Mouse (Mus musculus): ENCODE results near the gene Wipi2. TPM values are rescaled to one million over a fixed set of nuclear protein-coding genes. Genes with fewer than 3 reads are reported as not detected.
A peak's percentile ranks its signal among the peaks of the same experiment; 100 is the strongest.

Wipi2 gene
- polyA plus RNA-seq, 1 experiment: 38.9 TPM

DNA sequence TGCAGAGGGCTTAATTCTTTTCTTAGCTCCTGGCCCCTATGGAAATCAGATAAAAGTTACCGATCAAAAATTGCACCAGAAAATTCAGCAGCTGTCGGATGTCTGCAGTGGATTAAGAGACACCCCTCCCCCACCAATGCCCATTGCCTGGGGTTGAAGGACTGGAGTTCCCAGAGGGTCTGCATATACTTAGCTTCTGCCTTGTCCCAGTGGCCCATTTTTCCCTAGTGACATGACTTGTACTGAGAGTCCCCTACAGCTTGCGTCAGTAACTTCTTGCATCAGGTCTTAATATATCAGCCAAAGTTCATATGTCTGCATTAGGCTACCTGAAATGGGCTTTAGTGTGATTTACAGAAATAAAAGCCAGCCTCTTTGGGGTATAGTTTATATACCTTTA lies 22.9 kb downstream of the Wipi2 start:
- Histone ChIP-seq H3K4me3 (ENCODE audit: low read depth, low read length) (no peak overlapping the region), H3K4me1 (ENCODE audit: control insufficient read depth, insufficient read depth, insufficient read length, low read length) (peaks cover 18% of the 10 kb centered on the region), H3K27ac (ENCODE audit: insufficient read depth, low read depth, low read length) (no peak overlapping the region), H3K36me3 (ENCODE audit: control insufficient read depth, insufficient read depth, low read length) (peaks cover 2% of the 10 kb centered on the region), H3K27me3 (ENCODE audit: control insufficient read depth, insufficient read depth, low read length) (no peaks in the 10 kb centered on the region)
- TF ChIP-seq CTCF (IDR thresholded peaks at IDR 0.05; ENCODE audit: extremely low read depth, insufficient read length, insufficient replicate concordance, low read depth, low read length) (no peak), POLR2A (IDR thresholded peaks at IDR 0.05; ENCODE audit: low read depth, low read length) (no peak)
- 51% methylated on average over 3 of the region's 3 CpGs for WGBS

DNA sequence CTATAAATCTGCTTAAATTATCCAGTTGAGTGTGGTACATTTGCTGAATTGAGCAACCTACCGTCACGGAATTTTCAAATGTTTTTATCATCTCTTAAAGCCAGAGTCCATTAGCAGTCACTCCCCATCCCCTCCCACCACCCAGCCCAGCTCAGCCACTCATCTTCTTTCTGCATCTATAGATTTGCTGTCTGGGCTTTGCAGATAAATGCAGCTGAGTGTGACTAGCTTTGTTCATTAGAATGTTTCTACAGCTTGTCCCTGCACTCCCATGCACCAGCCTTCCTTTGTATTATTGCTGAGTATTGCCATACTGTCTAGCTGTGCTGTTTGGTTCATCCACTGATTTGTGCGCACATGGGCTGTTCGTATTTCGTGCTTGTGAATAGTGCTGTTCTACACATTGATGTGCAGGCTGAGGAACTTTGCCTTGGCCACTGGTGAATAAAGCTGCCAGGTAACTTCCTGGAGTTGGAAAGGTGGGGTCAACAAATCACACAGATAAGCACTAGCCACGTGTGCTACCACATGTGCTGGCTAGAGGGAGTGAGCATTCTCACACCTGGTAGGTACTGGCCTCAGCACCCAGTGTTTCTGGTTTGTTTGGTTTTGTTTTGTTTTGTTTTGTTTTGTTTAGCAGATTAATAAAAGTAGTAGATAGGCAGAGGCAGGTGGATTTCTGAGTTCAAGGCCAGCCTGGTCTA lies 23.4 kb downstream of the Wipi2 start:
- TF ChIP-seq POLR2A (IDR thresholded peaks at IDR 0.05; ENCODE audit: low read depth, low read length) (no peak), CTCF (IDR thresholded peaks at IDR 0.05; ENCODE audit: extremely low read depth, insufficient read length, insufficient replicate concordance, low read depth, low read length) (no peak)
- Histone ChIP-seq H3K4me3 (ENCODE audit: low read depth, low read length) (no peak overlapping the region), H3K27ac (ENCODE audit: insufficient read depth, low read depth, low read length) (peak overlapping the region; percentile 40; the same call in 1 of the 2 replicates), H3K36me3 (ENCODE audit: control insufficient read depth, insufficient read depth, low read length) (peaks cover 4% of the 10 kb centered on the region), H3K4me1 (ENCODE audit: control insufficient read depth, insufficient read depth, insufficient read length, low read length) (peaks cover 18% of the 10 kb centered on the region), H3K27me3 (ENCODE audit: control insufficient read depth, insufficient read depth, low read length) (no peaks in the 10 kb centered on the region)
- 31% methylated on average over 6 of the region's 6 CpGs for WGBS

DNA sequence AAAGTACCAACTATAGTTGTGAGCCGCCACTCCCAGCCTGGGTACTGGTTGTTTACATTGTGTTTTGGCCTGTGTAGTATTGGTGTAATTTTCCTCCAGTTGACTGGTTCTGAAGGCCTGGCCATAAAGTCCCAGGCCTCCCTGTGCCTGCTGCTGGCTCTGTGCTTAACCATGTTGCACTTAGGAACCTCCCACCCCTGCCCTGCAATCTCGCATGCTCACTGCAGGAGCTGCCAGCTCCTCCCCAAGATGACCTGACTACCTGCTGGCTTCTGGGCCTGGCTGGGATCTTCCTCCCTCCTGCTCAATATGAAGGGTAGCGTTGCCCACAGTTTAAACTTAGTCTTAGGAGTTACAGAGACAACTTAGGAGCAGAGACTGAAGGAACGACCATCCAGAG lies 24.8 kb downstream of the Wipi2 start:
- no peak overlapping the region for H3K27ac ChIP-seq (ENCODE audit: insufficient read depth, low read depth, low read length)
- WGBS: 84% methylated on average over 4 of the region's 4 CpGs
- H3K27me3 ChIP-seq (ENCODE audit: control insufficient read depth, insufficient read depth, low read length): no peaks in the 10 kb centered on the region
- no peak overlapping the region for H3K4me3 ChIP-seq (ENCODE audit: low read depth, low read length)
- no peak for TF ChIP-seq CTCF (IDR thresholded peaks at IDR 0.05; ENCODE audit: extremely low read depth, insufficient read length, insufficient replicate concordance, low read depth, low read length)
- no peak for TF ChIP-seq POLR2A (IDR thresholded peaks at IDR 0.05; ENCODE audit: low read depth, low read length)
- peaks cover 18% of the 10 kb centered on the region for H3K4me1 ChIP-seq (ENCODE audit: control insufficient read depth, insufficient read depth, insufficient read length, low read length)
- H3K36me3 ChIP-seq (ENCODE audit: control insufficient read depth, insufficient read depth, low read length): peaks cover 11% of the 10 kb centered on the region

DNA sequence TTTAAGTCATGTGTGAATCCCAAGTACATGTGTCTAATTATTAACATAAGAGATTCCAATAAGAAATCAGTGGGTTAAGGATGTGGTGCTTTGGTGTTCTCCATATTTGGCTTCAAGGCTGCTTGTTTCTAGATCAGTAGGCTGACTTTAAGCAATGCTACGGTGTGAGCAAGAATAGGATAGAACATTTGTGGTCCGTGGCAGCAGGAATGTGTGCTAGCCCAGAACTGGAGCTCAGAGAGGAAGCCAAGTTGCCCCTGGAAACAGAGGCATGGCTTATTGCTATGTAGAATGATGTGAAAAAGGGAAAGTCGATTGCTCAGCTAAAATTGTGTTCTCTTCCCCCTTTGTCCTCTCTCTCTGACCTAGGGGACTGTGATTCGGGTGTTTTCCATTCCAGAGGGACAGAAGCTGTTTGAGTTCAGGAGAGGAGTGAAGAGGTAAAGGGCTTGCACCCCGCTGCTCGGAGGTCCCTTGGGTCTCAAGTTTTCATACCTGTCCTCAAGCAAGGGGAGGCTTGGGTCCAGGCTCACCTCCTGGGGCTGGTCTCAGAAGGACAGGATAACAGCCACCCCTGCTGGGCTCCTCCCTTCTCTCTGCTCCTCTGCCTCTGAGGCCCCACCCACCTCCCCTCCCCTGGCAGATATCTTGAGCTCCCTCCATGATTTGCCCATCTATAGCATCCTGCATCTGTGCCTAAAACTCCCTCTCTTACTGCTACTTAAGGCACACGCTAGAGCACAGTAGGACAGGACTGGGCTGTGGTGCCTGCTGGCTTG lies 33.3 kb downstream of the Wipi2 start:
- peaks cover 76% of the 10 kb centered on the region for H3K36me3 ChIP-seq (ENCODE audit: control insufficient read depth, insufficient read depth, low read length)
- 86% methylated on average over 7 of the region's 7 CpGs for whole genome bisulfite sequencing
- no peak overlapping the region for H3K4me3 ChIP-seq (ENCODE audit: low read depth, low read length)
- H3K27me3 ChIP-seq (ENCODE audit: control insufficient read depth, insufficient read depth, low read length): no peaks in the 10 kb centered on the region
- H3K4me1 ChIP-seq (ENCODE audit: control insufficient read depth, insufficient read depth, insufficient read length, low read length): no peaks in the 10 kb centered on the region
- no peak for TF ChIP-seq POLR2A (IDR thresholded peaks at IDR 0.05; ENCODE audit: low read depth, low read length)
- no peak for TF ChIP-seq CTCF (IDR thresholded peaks at IDR 0.05; ENCODE audit: extremely low read depth, insufficient read length, insufficient replicate concordance, low read depth, low read length)
- no peak overlapping the region for H3K27ac ChIP-seq (ENCODE audit: insufficient read depth, low read depth, low read length)

DNA sequence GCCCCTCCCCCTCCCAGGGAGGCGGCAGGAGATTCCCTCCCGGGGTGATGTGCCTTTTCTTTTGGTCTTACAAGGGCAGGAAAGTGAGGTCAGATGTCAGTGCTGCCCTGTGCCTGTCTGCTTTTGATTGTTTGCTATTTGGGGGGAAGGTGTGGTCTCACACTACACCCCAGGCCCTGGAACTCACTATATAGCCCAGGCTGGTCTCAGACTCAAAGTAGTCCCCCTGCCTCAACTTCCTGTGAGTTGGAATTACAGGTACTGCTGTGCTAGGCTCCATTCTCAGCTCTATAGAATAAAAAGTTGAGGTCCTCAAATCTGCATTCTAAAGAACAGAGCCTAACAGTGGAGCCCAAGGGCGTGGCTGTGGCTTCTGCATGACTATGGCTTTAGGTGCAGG lies 40.4 kb downstream of the Wipi2 start:
- no peak overlapping the region for H3K4me3 ChIP-seq (ENCODE audit: low read depth, low read length)
- TF ChIP-seq POLR2A (IDR thresholded peaks at IDR 0.05; ENCODE audit: low read depth, low read length) (no peak), CTCF (IDR thresholded peaks at IDR 0.05; ENCODE audit: extremely low read depth, insufficient read length, insufficient replicate concordance, low read depth, low read length) (no peak)
- H3K4me1 ChIP-seq (ENCODE audit: control insufficient read depth, insufficient read depth, insufficient read length, low read length): no peaks in the 10 kb centered on the region
- H3K27me3 ChIP-seq (ENCODE audit: control insufficient read depth, insufficient read depth, low read length): no peaks in the 10 kb centered on the region
- 70% methylated on average over 3 of the region's 3 CpGs for WGBS
- H3K27ac ChIP-seq (ENCODE audit: insufficient read depth, low read depth, low read length): no peak overlapping the region
- peaks cover 57% of the 10 kb centered on the region for H3K36me3 ChIP-seq (ENCODE audit: control insufficient read depth, insufficient read depth, low read length)

DNA sequence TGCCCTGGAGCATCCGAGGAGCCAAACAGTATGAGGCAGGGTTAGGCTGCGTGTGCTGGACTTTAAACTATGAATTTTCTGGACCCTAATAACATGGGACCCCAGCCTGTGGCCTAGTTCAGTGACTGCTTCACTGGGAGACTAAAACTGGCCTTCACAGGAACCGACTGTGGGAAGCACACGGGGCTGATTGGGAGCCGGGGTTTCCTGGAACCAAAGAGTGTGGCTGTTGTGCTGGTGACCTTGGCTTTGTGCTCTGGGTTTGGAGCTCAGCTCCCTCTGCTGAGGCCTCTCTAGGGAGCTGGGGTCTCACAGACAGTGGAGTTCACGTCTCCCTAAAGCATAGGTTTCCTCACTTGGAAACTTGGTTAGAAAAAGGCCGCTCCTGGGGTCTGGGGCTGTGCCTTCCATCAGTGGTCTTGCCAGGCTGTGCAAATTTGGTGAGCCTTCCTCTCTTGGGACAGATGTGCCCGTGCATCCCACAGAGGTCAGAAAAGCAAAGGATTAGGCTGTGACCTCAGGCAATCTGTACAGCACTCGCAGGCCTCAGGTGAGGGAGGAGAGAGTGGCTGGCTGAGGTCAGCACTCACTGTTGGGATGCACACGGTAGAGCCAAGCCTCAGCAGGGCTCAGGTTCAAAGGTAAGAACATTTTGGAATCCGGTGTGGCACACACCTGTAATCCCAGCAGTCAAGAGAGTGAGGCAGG lies 41.2 kb downstream of the Wipi2 start:
- WGBS: 81% methylated on average over 11 of the region's 11 CpGs
- Histone ChIP-seq H3K36me3 (ENCODE audit: control insufficient read depth, insufficient read depth, low read length) (peaks cover 52% of the 10 kb centered on the region), H3K27ac (ENCODE audit: insufficient read depth, low read depth, low read length) (no peak overlapping the region)

DNA sequence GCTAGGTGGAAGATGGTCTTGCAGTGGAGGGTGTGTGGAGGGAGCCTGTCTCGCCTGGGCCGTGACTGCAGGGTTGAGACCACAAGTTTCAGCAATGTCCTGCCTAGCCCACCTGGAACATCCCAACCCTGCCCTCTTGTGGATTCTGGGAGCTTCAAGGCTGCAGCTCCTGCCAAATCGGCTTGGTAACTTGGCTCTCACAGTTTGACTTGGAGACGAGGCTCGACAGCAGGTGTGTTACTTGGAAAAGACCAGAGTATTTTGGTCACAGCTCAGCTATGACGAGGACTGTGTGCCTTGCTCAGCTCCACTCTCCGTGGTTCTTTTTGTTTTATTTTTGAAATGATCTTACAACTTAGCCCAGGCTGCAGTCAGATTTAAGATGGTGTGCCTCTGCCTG lies 42.2 kb downstream of the Wipi2 start:
- TF ChIP-seq CTCF (IDR thresholded peaks at IDR 0.05; ENCODE audit: extremely low read depth, insufficient read length, insufficient replicate concordance, low read depth, low read length) (no peak), POLR2A (IDR thresholded peaks at IDR 0.05; ENCODE audit: low read depth, low read length) (no peak)
- Histone ChIP-seq H3K27me3 (ENCODE audit: control insufficient read depth, insufficient read depth, low read length) (no peaks in the 10 kb centered on the region), H3K27ac (ENCODE audit: insufficient read depth, low read depth, low read length) (no peak overlapping the region), H3K4me3 (ENCODE audit: low read depth, low read length) (no peak overlapping the region), H3K4me1 (ENCODE audit: control insufficient read depth, insufficient read depth, insufficient read length, low read length) (no peaks in the 10 kb centered on the region), H3K36me3 (ENCODE audit: control insufficient read depth, insufficient read depth, low read length) (peaks cover 42% of the 10 kb centered on the region)
- 73% methylated on average over 7 of the region's 7 CpGs for WGBS

More for the DNA sequence above, 41.2 kb downstream of the Wipi2 start:
- TF ChIP-seq POLR2A (IDR thresholded peaks at IDR 0.05; ENCODE audit: low read depth, low read length) (no peak), CTCF (IDR thresholded peaks at IDR 0.05; ENCODE audit: extremely low read depth, insufficient read length, insufficient replicate concordance, low read depth, low read length) (no peak)
- H3K27me3 ChIP-seq (ENCODE audit: control insufficient read depth, insufficient read depth, low read length): no peaks in the 10 kb centered on the region
- H3K4me3 ChIP-seq (ENCODE audit: low read depth, low read length): no peak overlapping the region
- H3K4me1 ChIP-seq (ENCODE audit: control insufficient read depth, insufficient read depth, insufficient read length, low read length): no peaks in the 10 kb centered on the region

Measured in small intestine, adult 2 months (tissue).